Mouse (Mus musculus): ENCODE measurements at regions not wholly inside any gene's neighbourhood (a gene's known extent, or its start where the extent isn't known, plus 50 kb on each side); places are given as distances from the start of the nearest gene placed in this dataset.

GRCm38 (mm10) chr9:120766881-120767280 lies 162.1 kb upstream of the Ctnnb1 start:
- no peak for DNase-seq (ENCODE audit: low read depth)

GRCm38 (mm10) chr9:120767396-120767795 lies 161.6 kb upstream of the Ctnnb1 start:
- DNase-seq (ENCODE audit: low read depth): no peak

- DNase-seq (ENCODE audit: low read depth): no peak
These were observed 160.0 kb upstream of the Ctnnb1 start for GRCm38 (mm10) chr9:120769056-120769455.

- DNase-seq (ENCODE audit: low read depth): no peak
These were observed 159.3 kb upstream of the Ctnnb1 start for GRCm38 (mm10) chr9:120769679-120770078.

- no peak for DNase-seq (ENCODE audit: low read depth)
These were observed 158.1 kb upstream of the Ctnnb1 start for GRCm38 (mm10) chr9:120770886-120771285.

GRCm38 (mm10) chr9:120771896-120772530 lies 157.0 kb upstream of the Ctnnb1 start:
- DNase-seq (ENCODE audit: low read depth): no peak

GRCm38 (mm10) chr9:120774251-120774650 lies 154.8 kb upstream of the Ctnnb1 start:
- no peak for DNase-seq (ENCODE audit: low read depth)

GRCm38 (mm10) chr9:120774772-120775171 lies 154.2 kb upstream of the Ctnnb1 start:
- no peak for DNase-seq (ENCODE audit: low read depth)

- DNase-seq (ENCODE audit: low read depth): no peak
These were observed 153.3 kb upstream of the Ctnnb1 start for GRCm38 (mm10) chr9:120775721-120776120.

GRCm38 (mm10) chr9:120776456-120777001 lies 152.5 kb upstream of the Ctnnb1 start:
- DNase-seq (ENCODE audit: low read depth): peak; percentile 82

- DNase-seq (ENCODE audit: low read depth): no peak
These were observed 152.0 kb upstream of the Ctnnb1 start for GRCm38 (mm10) chr9:120777016-120777415.

GRCm38 (mm10) chr9:120777501-120777900 lies 151.5 kb upstream of the Ctnnb1 start:
- DNase-seq (ENCODE audit: low read depth): no peak

- no peak for DNase-seq (ENCODE audit: low read depth)
These were observed 150.6 kb upstream of the Ctnnb1 start for GRCm38 (mm10) chr9:120778423-120778822.

GRCm38 (mm10) chr9:120794210-120794609 lies 134.8 kb upstream of the Ctnnb1 start:
- no peak for DNase-seq (ENCODE audit: low read depth)

GRCm38 (mm10) chr9:120796111-120796880 lies 132.7 kb upstream of the Ctnnb1 start:
- no peak for DNase-seq (ENCODE audit: low read depth)

- no peak for DNase-seq (ENCODE audit: low read depth)
These were observed 130.9 kb upstream of the Ctnnb1 start for GRCm38 (mm10) chr9:120797996-120798663.

- DNase-seq (ENCODE audit: low read depth): no peak
These were observed 130.1 kb upstream of the Ctnnb1 start for GRCm38 (mm10) chr9:120798901-120799300.

GRCm38 (mm10) chr9:120802646-120803045 lies 126.4 kb upstream of the Ctnnb1 start:
- no peak for DNase-seq (ENCODE audit: low read depth)

GRCm38 (mm10) chr9:120804760-120805294 lies 124.2 kb upstream of the Ctnnb1 start:
- no peak for DNase-seq (ENCODE audit: low read depth)

GRCm38 (mm10) chr9:120808741-120809425 lies 120.1 kb upstream of the Ctnnb1 start:
- no peak for DNase-seq (ENCODE audit: low read depth)

- no peak for DNase-seq (ENCODE audit: low read depth)
These were observed 117.5 kb upstream of the Ctnnb1 start for GRCm38 (mm10) chr9:120811522-120811921.
